Mouse (Mus musculus): ENCODE measurements around the gene Ptpn21.

- TF ChIP-seq POLR2A (IDR thresholded peaks at IDR 0.05; ENCODE audit: borderline replicate concordance, low read depth, low read length) (no peak), CTCF (IDR thresholded peaks at IDR 0.05; ENCODE audit: low read depth, low read length) (no peak)
Measured at GRCm38 (mm10) chr12:98676861-98677260, 60.3 kb downstream of the Ptpn21 start.

Measured in bone marrow macrophage, adult 2 months (primary cell).